Mouse (Mus musculus) right cerebral cortex, postnatal 4 days (tissue): Measurements from ENCODE around the gene Zbtb20.

Source experiments
- DNase-seq: peaks from one replicate; pipeline ENCODE4 v3.0.0-alpha.2; 2022

The Zbtb20 gene

GRCm38 (mm10) chr16:43409108-43409909 is 533.6 kb downstream of the Zbtb20 start:
- DNase-seq = no peak

GRCm38 (mm10) chr16:43409910-43410612 is 534.4 kb downstream of the Zbtb20 start:
- peak; percentile 67 for DNase-seq

- no peak for DNase-seq
Observed at GRCm38 (mm10) chr16:43410613-43410974, 534.9 kb downstream of the Zbtb20 start.

- DNase-seq = no peak
Observed at GRCm38 (mm10) chr16:43415864-43416263, 540.2 kb downstream of the Zbtb20 start.

GRCm38 (mm10) chr16:43419923-43420322 is 544.2 kb downstream of the Zbtb20 start:
- no peak for DNase-seq

GRCm38 (mm10) chr16:43428955-43429354 is 553.3 kb downstream of the Zbtb20 start:
- DNase-seq = no peak

- no peak for DNase-seq
Observed at GRCm38 (mm10) chr16:43430030-43430429, 554.3 kb downstream of the Zbtb20 start.

GRCm38 (mm10) chr16:43431514-43432371 is 556.1 kb downstream of the Zbtb20 start:
- no peak for DNase-seq

GRCm38 (mm10) chr16:43434941-43435340 is 559.3 kb downstream of the Zbtb20 start:
- no peak for DNase-seq

GRCm38 (mm10) chr16:43438878-43439371 is 563.2 kb downstream of the Zbtb20 start:
- DNase-seq = no peak

GRCm38 (mm10) chr16:43441392-43441791 is 565.7 kb downstream of the Zbtb20 start:
- DNase-seq = no peak

- no peak for DNase-seq
Observed at GRCm38 (mm10) chr16:43443034-43443433, 567.4 kb downstream of the Zbtb20 start.

- no peak for DNase-seq
Observed at GRCm38 (mm10) chr16:43448141-43448981, 572.7 kb downstream of the Zbtb20 start.

- no peak for DNase-seq
Observed at GRCm38 (mm10) chr16:43454370-43454934, 578.8 kb downstream of the Zbtb20 start.

- DNase-seq = no peak
Observed at GRCm38 (mm10) chr16:43456446-43457172, 580.9 kb downstream of the Zbtb20 start.

GRCm38 (mm10) chr16:43457814-43458213 is 582.1 kb downstream of the Zbtb20 start:
- no peak for DNase-seq

GRCm38 (mm10) chr16:43458726-43459223 is 583.1 kb downstream of the Zbtb20 start:
- no peak for DNase-seq

GRCm38 (mm10) chr16:43461745-43462378 is 586.2 kb downstream of the Zbtb20 start:
- no peak for DNase-seq

GRCm38 (mm10) chr16:43462470-43463455 is 587.1 kb downstream of the Zbtb20 start:
- no peak for DNase-seq
